Mouse (Mus musculus): Measurements from ENCODE around the gene Prps2.
"Not testable (repeated sequence)": the region's sequence is repeated elsewhere in the genome, so short reads cannot be mapped to it uniquely, and the experiment has no call there.

The Prps2 gene

GRCm38 (mm10) chrX:167382047-167382853, at the start of gene Prps2:
TSS of gene Prps2 (minus strand) at chrX:167382749.
- DNase-seq (ENCODE audit: low read depth), result peak; percentile 67

- DNase-seq (ENCODE audit: low read depth), result no peak
These were observed 35.1 kb upstream of the Prps2 start for GRCm38 (mm10) chrX:167417654-167418053.

GRCm38 (mm10) chrX:167394940-167395339, 12.4 kb upstream of the Prps2 start:
- DNase-seq (ENCODE audit: low read depth), result no peak

GRCm38 (mm10) chrX:167386647-167387046, 4.1 kb upstream of the Prps2 start:
- DNase-seq (ENCODE audit: low read depth), result no peak

GRCm38 (mm10) chrX:167382854-167383186, 271 bp upstream of the Prps2 start:
- no peak for DNase-seq (ENCODE audit: low read depth)

GRCm38 (mm10) chrX:167381583-167382046, 934 bp downstream of the Prps2 start:
- no peak for DNase-seq (ENCODE audit: low read depth)

GRCm38 (mm10) chrX:167380073-167380472, 2.5 kb downstream of the Prps2 start:
- DNase-seq (ENCODE audit: low read depth), result no peak

- not testable (repeated sequence) for DNase-seq (ENCODE audit: low read depth)
These were observed 21.3 kb downstream of the Prps2 start for GRCm38 (mm10) chrX:167361231-167361630.

GRCm38 (mm10) chrX:167359704-167360103, 22.8 kb downstream of the Prps2 start:
- no peak for DNase-seq (ENCODE audit: low read depth)

GRCm38 (mm10) chrX:167357415-167357814, 25.1 kb downstream of the Prps2 start:
- DNase-seq (ENCODE audit: low read depth), result peak; percentile 40

- no peak for DNase-seq (ENCODE audit: low read depth)
These were observed 26.6 kb downstream of the Prps2 start for GRCm38 (mm10) chrX:167355965-167356364.

- DNase-seq (ENCODE audit: low read depth), result no peak
These were observed 28.9 kb downstream of the Prps2 start for GRCm38 (mm10) chrX:167353617-167354016.

GRCm38 (mm10) chrX:167346440-167346839, 36.1 kb downstream of the Prps2 start:
- no peak for DNase-seq (ENCODE audit: low read depth)

- DNase-seq (ENCODE audit: low read depth), result no peak
These were observed 38.2 kb downstream of the Prps2 start for GRCm38 (mm10) chrX:167344356-167344755.

GRCm38 (mm10) chrX:167341811-167342210, 40.7 kb downstream of the Prps2 start:
- no peak for DNase-seq (ENCODE audit: low read depth)

GRCm38 (mm10) chrX:167340190-167340589, 42.4 kb downstream of the Prps2 start:
- no peak for DNase-seq (ENCODE audit: low read depth)

GRCm38 (mm10) chrX:167337990-167338389, 44.6 kb downstream of the Prps2 start:
- DNase-seq (ENCODE audit: low read depth), result no peak

- DNase-seq (ENCODE audit: low read depth), result no peak
These were observed 48.0 kb downstream of the Prps2 start for GRCm38 (mm10) chrX:167334571-167334970.

- no peak for DNase-seq (ENCODE audit: low read depth)
These were observed 49.9 kb downstream of the Prps2 start for GRCm38 (mm10) chrX:167332607-167333006.

GRCm38 (mm10) chrX:167330993-167331392, 51.6 kb downstream of the Prps2 start:
- no peak for DNase-seq (ENCODE audit: low read depth)

GRCm38 (mm10) chrX:167330399-167330798, 52.1 kb downstream of the Prps2 start, which contains the start of gene Tlr7:
TSS of gene Tlr7 (minus strand) at chrX:167330558.
- peak; percentile 59 for DNase-seq (ENCODE audit: low read depth)

GRCm38 (mm10) chrX:167329620-167330019, 52.9 kb downstream of the Prps2 start:
- DNase-seq (ENCODE audit: low read depth), result no peak

GRCm38 (mm10) chrX:167329098-167329497, 53.5 kb downstream of the Prps2 start:
- DNase-seq (ENCODE audit: low read depth), result no peak

- peak; percentile 12 for DNase-seq (ENCODE audit: low read depth)
These were observed 54.0 kb downstream of the Prps2 start for GRCm38 (mm10) chrX:167328519-167328918.
